ENCODE assay signal across 17 mouse cellular contexts in genomic region chr7:19477624-19478384, GRCm38 (mm10). TPM values are rescaled to one million over a fixed set of nuclear protein-coding genes. Genes with fewer than 3 reads are reported as not detected.
A peak's percentile ranks its signal among the peaks of the same experiment; 100 is the strongest.
DNase-seq lines count a peak whose midpoint lies in the region; ATAC-seq and TF ChIP-seq lines count a peak whose summit lies in the region.
"Had no signal": no experiment of that assay in that cellular context is flagged by ENCODE, and none has a peak within 500 bp of the region (broad histone marks: within the 10 kb centered on the region; RNA-seq: fewer than 3 reads in every experiment).

No protein-coding gene starts in this region.

- 0 out of 2 replicates have a peak, but pooled peaks have one; percentile 36 for ATAC-seq in liver, embryonic 13.5 days (ENCODE audit: low read depth)
- no peak for ATAC-seq in liver, postnatal 0 days
- ATAC-seq: forebrain, embryonic 15.5 days; intestine, postnatal 0 days had no signal

- H3K4me1 ChIP-seq in liver, embryonic 13.5 days (replicated peaks) = peaks cover 19% of the 10 kb centered on the region
- H3K4me1 ChIP-seq in liver, postnatal 0 days (ENCODE audit: insufficient read depth) = peaks cover 5% of the 10 kb centered on the region
- H3K4me1 ChIP-seq in embryonic facial prominence, embryonic 10.5 days = peaks cover 17% of the 10 kb centered on the region

- H3K27ac ChIP-seq in liver, embryonic 13.5 days = no peak overlapping the region
- H3K27ac ChIP-seq in liver, postnatal 0 days (ENCODE audit: low read depth) = no peak overlapping the region
- H3K27ac ChIP-seq in embryonic facial prominence, embryonic 10.5 days (replicated peaks) = 0 out of 2 replicates have a peak overlapping the region, but pooled peaks have one; percentile 35
- H3K27ac ChIP-seq: forebrain, embryonic 15.5 days; gastrocnemius, adult 2 months; hindbrain, embryonic 13.5 days; midbrain, embryonic 12.5 days had no signal

- H3K4me2 ChIP-seq in liver, embryonic 13.5 days = no peak overlapping the region
- no peak overlapping the region for H3K4me2 ChIP-seq in liver, postnatal 0 days (ENCODE audit: low read depth, low read length)
- H3K4me2 ChIP-seq: forebrain, embryonic 15.5 days; hindbrain, embryonic 13.5 days; midbrain, embryonic 12.5 days had no signal

- WGBS in liver, embryonic 13.5 days (ENCODE audit: insufficient replicate concordance) = 26% methylated on average over 14 of the region's 14 CpGs
- WGBS in liver, postnatal 0 days (ENCODE audit: insufficient replicate concordance) = 34% methylated on average over 14 of the region's 14 CpGs
- WGBS in embryonic facial prominence, embryonic 10.5 days = 23% methylated on average over 14 of the region's 14 CpGs

- H3K27me3 ChIP-seq in liver, embryonic 13.5 days = peaks cover 34% of the 10 kb centered on the region
- H3K27me3 ChIP-seq in liver, postnatal 0 days (ENCODE audit: insufficient read depth, low read length) = peaks cover 22% of the 10 kb centered on the region
- H3K27me3 ChIP-seq in embryonic facial prominence, embryonic 10.5 days (replicated peaks; ENCODE audit: low read depth, poor library complexity, severe bottlenecking) = peaks cover 67% of the 10 kb centered on the region

- DNase-seq in adrenal gland, adult (ENCODE audit: inconsistent age in 2 of 2, low spot score in 1 of 2) = peak; percentile 69 to 76
- no peak for DNase-seq in adrenal gland, postnatal 10 days
- no peak for DNase-seq in liver, embryonic 13.5 days
- no peak for DNase-seq in liver, postnatal 0 days
- no peak for DNase-seq in embryonic facial prominence, embryonic 10.5 days (ENCODE audit: low spot score)
- peak; percentile 67 to 89 for DNase-seq in kidney, postnatal 25 days
- DNase-seq in left cerebral cortex, postnatal 36 days (ENCODE audit: low spot score in 2 of 2) = no peak
- no peak for DNase-seq in right cerebral cortex, adult 2 months (ENCODE audit: low spot score in 2 of 2)
- DNase-seq: cerebellum, adult 11-12 months; gastrocnemius, adult 2 months; left cerebral cortex, postnatal 4 days; lung, postnatal 14 days; thymus, postnatal 14 days had no signal

- TF ChIP-seq EP300 in liver, postnatal 0 days (IDR thresholded peaks at IDR 0.05; ENCODE audit: low read depth) = no peak

- H3K9me3 ChIP-seq in liver, embryonic 13.5 days (replicated peaks) = no peaks in the 10 kb centered on the region
- H3K9me3 ChIP-seq in liver, postnatal 0 days (ENCODE audit: low read length) = no peaks in the 10 kb centered on the region
- no peaks in the 10 kb centered on the region for H3K9me3 ChIP-seq in embryonic facial prominence, embryonic 10.5 days
- H3K9me3 ChIP-seq: forebrain, embryonic 15.5 days; hindbrain, embryonic 13.5 days; midbrain, embryonic 12.5 days had no signal

- intact Hi-C loops in left cerebral cortex, postnatal 36 days (cut with DNase I) = no loop called here

- no peak for TF ChIP-seq CTCF in liver, postnatal 0 days (IDR thresholded peaks at IDR 0.05; ENCODE audit: low read depth)

- H3K4me3 ChIP-seq in liver, embryonic 13.5 days (replicated peaks) = no peak overlapping the region
- no peak overlapping the region for H3K4me3 ChIP-seq in liver, postnatal 0 days (ENCODE audit: low read depth, low read length)
- peak overlapping the region; percentile 5; the same call in 1 of the 2 replicates for H3K4me3 ChIP-seq in embryonic facial prominence, embryonic 10.5 days
- H3K4me3 ChIP-seq: forebrain, embryonic 15.5 days; gastrocnemius, adult 2 months; hindbrain, embryonic 13.5 days; midbrain, embryonic 12.5 days had no signal

- peaks cover 3% of the 10 kb centered on the region; the same call in 1 of the 2 replicates for H3K36me3 ChIP-seq in liver, embryonic 13.5 days
- H3K36me3 ChIP-seq in liver, postnatal 0 days (replicated peaks; ENCODE audit: insufficient read depth, low read length) = no peaks in the 10 kb centered on the region
- H3K36me3 ChIP-seq in embryonic facial prominence, embryonic 10.5 days (replicated peaks) = no peaks in the 10 kb centered on the region
- H3K36me3 ChIP-seq: forebrain, embryonic 15.5 days; hindbrain, embryonic 13.5 days; midbrain, embryonic 12.5 days had no signal

- H3K9ac ChIP-seq in liver, embryonic 13.5 days = no peak overlapping the region
- no peak overlapping the region for H3K9ac ChIP-seq in liver, postnatal 0 days (replicated peaks)
- H3K9ac ChIP-seq: forebrain, embryonic 15.5 days; hindbrain, embryonic 13.5 days; midbrain, embryonic 12.5 days had no signal

RNA-seq across cellular contexts. Expression of gene Exoc3l2, which starts 14.7 kb away (rescaled TPM):
- total RNA-seq in adrenal gland, postnatal 10 days (2021) = 10 to 100 TPM; 17.4 to 17.9 TPM
- 0.83 and 1.0 TPM in 2 replicates for polyA plus RNA-seq in liver, embryonic 13.5 days (2015; fragmentation: Nextera tagmentation; extraction: Ambion mirVana)
- 1.1 and 1.7 TPM in 2 replicates for polyA plus RNA-seq in liver, postnatal 0 days (2015; fragmentation: Nextera tagmentation; extraction: Ambion mirVana)
- 1.2 and 1.3 TPM in 2 replicates for polyA plus RNA-seq in embryonic facial prominence, embryonic 10.5 days (2016; fragmentation: Nextera tagmentation; extraction: Ambion mirVana)
- total RNA-seq in left cerebral cortex, postnatal 36 days (2021) = under 1 TPM; 0.23 to 0.52 TPM

RNA-seq across cellular contexts. Expression of gene Mark4, which starts 19.2 kb away (rescaled TPM):
- total RNA-seq in adrenal gland, postnatal 10 days (2021) = 10 to 100 TPM; 35.0 to 37.1 TPM
- polyA plus RNA-seq in liver, embryonic 13.5 days (2015; fragmentation: Nextera tagmentation; extraction: Ambion mirVana) = 1.3 and 1.6 TPM in 2 replicates
- polyA plus RNA-seq in liver, postnatal 0 days (2015; fragmentation: Nextera tagmentation; extraction: Ambion mirVana) = 1.8 and 2.0 TPM in 2 replicates
- polyA plus RNA-seq in embryonic facial prominence, embryonic 10.5 days (2016; fragmentation: Nextera tagmentation; extraction: Ambion mirVana) = 7.1 and 8.0 TPM in 2 replicates
- 10 to 100 TPM; 76.8 to 77.7 TPM for total RNA-seq in left cerebral cortex, postnatal 36 days (2021)

RNA-seq across cellular contexts. Expression of gene Bloc1s3, which starts 30.4 kb away (rescaled TPM):
- total RNA-seq in adrenal gland, postnatal 10 days (2021) = 1 to 10 TPM; 5.2 to 5.4 TPM
- polyA plus RNA-seq in liver, embryonic 13.5 days (2015; fragmentation: Nextera tagmentation; extraction: Ambion mirVana) = 1.3 TPM in 2 replicates
- polyA plus RNA-seq in liver, postnatal 0 days (2015; fragmentation: Nextera tagmentation; extraction: Ambion mirVana) = 0.94 and 1.1 TPM in 2 replicates
- polyA plus RNA-seq in embryonic facial prominence, embryonic 10.5 days (2016; fragmentation: Nextera tagmentation; extraction: Ambion mirVana) = 1.9 TPM in 2 replicates
- 1 to 10 TPM; 6.8 to 7.2 TPM for total RNA-seq in left cerebral cortex, postnatal 36 days (2021)

RNA-seq across cellular contexts. Expression of gene Trappc6a, which starts 30.4 kb away (rescaled TPM):
- 10 to 100 TPM; 76.6 to 80.9 TPM for total RNA-seq in adrenal gland, postnatal 10 days (2021)
- 39.5 and 45.2 TPM in 2 replicates for polyA plus RNA-seq in liver, embryonic 13.5 days (2015; fragmentation: Nextera tagmentation; extraction: Ambion mirVana)
- polyA plus RNA-seq in liver, postnatal 0 days (2015; fragmentation: Nextera tagmentation; extraction: Ambion mirVana) = 51.6 and 52.5 TPM in 2 replicates
- polyA plus RNA-seq in embryonic facial prominence, embryonic 10.5 days (2016; fragmentation: Nextera tagmentation; extraction: Ambion mirVana) = 72.6 and 73.9 TPM in 2 replicates
- total RNA-seq in left cerebral cortex, postnatal 36 days (2021) = 10 to 100 TPM; 18.2 to 19.5 TPM

RNA-seq across cellular contexts. Expression of gene Nkpd1, which starts 39.8 kb away (rescaled TPM):
- under 1 TPM; 0.18 to 0.21 TPM for total RNA-seq in adrenal gland, postnatal 10 days (2021)
- not detected in 2 replicates for polyA plus RNA-seq in liver, embryonic 13.5 days (2015; fragmentation: Nextera tagmentation; extraction: Ambion mirVana)
- polyA plus RNA-seq in liver, postnatal 0 days (2015; fragmentation: Nextera tagmentation; extraction: Ambion mirVana) = not detected in 2 replicates
- polyA plus RNA-seq in embryonic facial prominence, embryonic 10.5 days (2016; fragmentation: Nextera tagmentation; extraction: Ambion mirVana) = 0.17 and 0.19 TPM in 2 replicates
- total RNA-seq in left cerebral cortex, postnatal 36 days (2021) = under 1 TPM; 0.68 to 0.94 TPM
- total RNA-seq: gastrocnemius, adult 2 months had no signal
- polyA plus RNA-seq: intestine, postnatal 0 days had no signal

Comparison
In these comparisons a context has a peak if more than half of its experiments do, and no peak if none do; other contexts are left out.
1. DNase-seq: peak in adrenal gland, adult (2 of 2) and kidney, postnatal 25 days (2 of 2); none in adrenal gland, postnatal 10 days (single experiment), liver, embryonic 13.5 days (single experiment), liver, postnatal 0 days (single experiment), embryonic facial prominence, embryonic 10.5 days (single experiment), left cerebral cortex, postnatal 36 days (0 of 2) and right cerebral cortex, adult 2 months (0 of 2).